Mouse (Mus musculus) neural tube, embryonic 15.5 days (tissue): ENCODE data around the gene Phldb2. TPM values are rescaled to one million over a fixed set of nuclear protein-coding genes. Genes with fewer than 3 reads are reported as not detected.

Source experiments
- ATAC-seq: fragments of 200-750 bp; cut with Nextera tagmentation; 2 replicates; pipeline ENCODE4 v1.8.0; 2017; ENCODE audit warnings: mild to moderate bottlenecking, moderate TSS enrichment, moderate library complexity; ENCODE audit not compliant: low FRiP score
- H3K27ac ChIP-seq: fragments of 300-500 bp; sonication (generic); replicated peaks from 2 replicates; pipeline ENCODE4 v1.5.1; 2015; ENCODE audit warnings: mild to moderate bottlenecking, inconsistent platforms
- H3K27me3 ChIP-seq: fragments of 300-500 bp; sonication (generic); replicated peaks from 2 replicates; pipeline ENCODE4 v1.6.1; 2015; ENCODE audit warnings: inconsistent platforms
- H3K36me3 ChIP-seq: fragments of 300-500 bp; sonication (generic); 2 replicates; pipeline ENCODE4 v1.6.1; 2015; ENCODE audit warnings: inconsistent platforms
- H3K4me1 ChIP-seq: fragments of 300-500 bp; sonication (generic); 2 replicates; pipeline ENCODE4 v1.6.1; 2015; ENCODE audit warnings: inconsistent platforms
- H3K4me2 ChIP-seq: fragments of 300-500 bp; sonication (generic); 2 replicates; pipeline ENCODE4 v1.6.1; 2015; ENCODE audit warnings: inconsistent platforms, mild to moderate bottlenecking, moderate library complexity
- H3K4me3 ChIP-seq: fragments of 300-500 bp; sonication (generic); replicated peaks from 2 replicates; pipeline ENCODE4 v1.5.1; 2015; ENCODE audit warnings: mild to moderate bottlenecking, inconsistent platforms
- H3K9ac ChIP-seq: fragments of 300-500 bp; sonication (generic); replicated peaks from 2 replicates; pipeline ENCODE4 v1.6.1; 2015; ENCODE audit warnings: mild to moderate bottlenecking, inconsistent platforms
- H3K9me3 ChIP-seq: fragments of 300-500 bp; sonication (generic); replicated peaks from 2 replicates; pipeline ENCODE4 v1.6.1; 2016; ENCODE audit warnings: inconsistent platforms
- WGBS: fragments of 180-500 bp; shearing (Covaris S2); methylation state at CpG from one replicate; pipeline ENCODE4 v1.1.7; 2015; ENCODE audit warnings: mixed read lengths; 5-methylcytosine and 5-hydroxymethylcytosine counted together
- polyA plus RNA-seq: library from polyadenylated mRNA; unstranded; fragments of >200 nt; fragmentation: Nextera tagmentation; extraction: Ambion mirVana; gene quantifications from 2 replicates; pipeline ENCODE4 v1.2.1, GENCODE M21; 2015

Gene Phldb2
- polyA plus RNA-seq, 1 experiment from 2014 or later = 7.2 TPM

- Histone ChIP-seq H3K4me3 (no peak overlapping the region), H3K4me2 (no peak overlapping the region), H3K27me3 (no peaks in the 10 kb centered on the region), H3K27ac (no peak overlapping the region), H3K9ac (no peak overlapping the region), H3K36me3 (no peaks in the 10 kb centered on the region), H3K9me3 (no peaks in the 10 kb centered on the region), H3K4me1 (0 out of 2 replicates have a peak, but pooled peaks cover 5% of the 10 kb centered on the region)
- no peak for ATAC-seq
- WGBS = 56% methylated on average over 4 of the region's 4 CpGs
These were observed 122.1 kb downstream of the Phldb2 start for GRCm38 (mm10) chr16:45831094-45831872.

GRCm38 (mm10) chr16:45830096-45830866 lies 123.1 kb downstream of the Phldb2 start:
- Histone ChIP-seq H3K36me3 (no peaks in the 10 kb centered on the region), H3K4me2 (no peak overlapping the region), H3K9ac (no peak overlapping the region), H3K27ac (no peak overlapping the region), H3K9me3 (no peaks in the 10 kb centered on the region), H3K4me3 (no peak overlapping the region), H3K4me1 (0 out of 2 replicates have a peak, but pooled peaks cover 5% of the 10 kb centered on the region), H3K27me3 (no peaks in the 10 kb centered on the region)
- ATAC-seq = no peak
- WGBS = 71% methylated on average over 11 of the region's 11 CpGs

GRCm38 (mm10) chr16:45825309-45825708 lies 128.1 kb downstream of the Phldb2 start:
- H3K9ac ChIP-seq = no peak overlapping the region
- H3K27ac ChIP-seq = no peak overlapping the region
- no peaks in the 10 kb centered on the region for H3K9me3 ChIP-seq
- no peaks in the 10 kb centered on the region for H3K27me3 ChIP-seq
- H3K4me1 ChIP-seq = 0 out of 2 replicates have a peak, but pooled peaks cover 1% of the 10 kb centered on the region
- H3K4me2 ChIP-seq = no peak overlapping the region
- H3K36me3 ChIP-seq = no peaks in the 10 kb centered on the region
- WGBS = 95% methylated on average over 10 of the region's 10 CpGs
- no peak for ATAC-seq
- H3K4me3 ChIP-seq = no peak overlapping the region

- no peak overlapping the region for H3K27ac ChIP-seq
- WGBS = 56% methylated on average over 4 of the region's 4 CpGs
- no peak overlapping the region for H3K4me3 ChIP-seq
- ATAC-seq = no peak
- H3K4me2 ChIP-seq = no peak overlapping the region
- no peak overlapping the region for H3K9ac ChIP-seq
- H3K4me1 ChIP-seq = no peaks in the 10 kb centered on the region
- no peaks in the 10 kb centered on the region for H3K9me3 ChIP-seq
- H3K27me3 ChIP-seq = no peaks in the 10 kb centered on the region
- no peaks in the 10 kb centered on the region for H3K36me3 ChIP-seq
These were observed 129.4 kb downstream of the Phldb2 start for GRCm38 (mm10) chr16:45824025-45824424.

- Histone ChIP-seq H3K9ac (no peak overlapping the region), H3K4me3 (no peak overlapping the region), H3K9me3 (no peaks in the 10 kb centered on the region), H3K36me3 (no peaks in the 10 kb centered on the region), H3K4me1 (no peaks in the 10 kb centered on the region), H3K27me3 (no peaks in the 10 kb centered on the region), H3K4me2 (no peak overlapping the region), H3K27ac (no peak overlapping the region)
- 89% methylated on average over 4 of the region's 4 CpGs for WGBS
- no peak for ATAC-seq
These were observed 133.5 kb downstream of the Phldb2 start for GRCm38 (mm10) chr16:45819911-45820310.

- WGBS = 78% methylated on average over 3 of the region's 3 CpGs
- Histone ChIP-seq H3K4me2 (no peak overlapping the region), H3K27me3 (no peaks in the 10 kb centered on the region), H3K4me1 (no peaks in the 10 kb centered on the region), H3K4me3 (no peak overlapping the region), H3K9me3 (no peaks in the 10 kb centered on the region), H3K36me3 (no peaks in the 10 kb centered on the region), H3K9ac (no peak overlapping the region), H3K27ac (no peak overlapping the region)
- ATAC-seq = no peak
These were observed 135.6 kb downstream of the Phldb2 start for GRCm38 (mm10) chr16:45817795-45818194.

GRCm38 (mm10) chr16:45816670-45817069 lies 136.7 kb downstream of the Phldb2 start:
- Histone ChIP-seq H3K36me3 (no peaks in the 10 kb centered on the region), H3K9me3 (no peaks in the 10 kb centered on the region), H3K27ac (no peak overlapping the region), H3K27me3 (no peaks in the 10 kb centered on the region), H3K4me2 (no peak overlapping the region), H3K4me3 (no peak overlapping the region), H3K4me1 (no peaks in the 10 kb centered on the region), H3K9ac (no peak overlapping the region)
- no peak for ATAC-seq

GRCm38 (mm10) chr16:45814611-45815010 lies 138.8 kb downstream of the Phldb2 start:
- no peaks in the 10 kb centered on the region for H3K9me3 ChIP-seq
- no peak overlapping the region for H3K4me2 ChIP-seq
- WGBS = 67% methylated on average over 3 of the region's 3 CpGs
- H3K36me3 ChIP-seq = no peaks in the 10 kb centered on the region
- no peaks in the 10 kb centered on the region for H3K27me3 ChIP-seq
- ATAC-seq = no peak
- H3K27ac ChIP-seq = no peak overlapping the region
- H3K4me1 ChIP-seq = no peaks in the 10 kb centered on the region
- H3K9ac ChIP-seq = no peak overlapping the region
- no peak overlapping the region for H3K4me3 ChIP-seq

- ATAC-seq = no peak
- H3K27ac ChIP-seq = no peak overlapping the region
- H3K4me2 ChIP-seq = no peak overlapping the region
- no peak overlapping the region for H3K4me3 ChIP-seq
- H3K27me3 ChIP-seq = no peaks in the 10 kb centered on the region
- no peaks in the 10 kb centered on the region for H3K9me3 ChIP-seq
- peaks cover 5% of the 10 kb centered on the region for H3K36me3 ChIP-seq
- H3K9ac ChIP-seq = no peak overlapping the region
- H3K4me1 ChIP-seq = no peaks in the 10 kb centered on the region
These were observed 141.6 kb downstream of the Phldb2 start for GRCm38 (mm10) chr16:45811788-45812187.

- H3K4me2 ChIP-seq = no peak overlapping the region
- no peak overlapping the region for H3K9ac ChIP-seq
- no peak overlapping the region for H3K27ac ChIP-seq
- H3K4me1 ChIP-seq = no peaks in the 10 kb centered on the region
- H3K36me3 ChIP-seq = peaks cover 5% of the 10 kb centered on the region
- H3K9me3 ChIP-seq = no peaks in the 10 kb centered on the region
- no peaks in the 10 kb centered on the region for H3K27me3 ChIP-seq
- no peak overlapping the region for H3K4me3 ChIP-seq
- ATAC-seq = no peak
- 93% methylated on average over 6 of the region's 6 CpGs for WGBS
These were observed 142.5 kb downstream of the Phldb2 start for GRCm38 (mm10) chr16:45810829-45811326.

- Histone ChIP-seq H3K4me1 (no peaks in the 10 kb centered on the region), H3K9me3 (no peaks in the 10 kb centered on the region), H3K9ac (no peak overlapping the region), H3K4me2 (no peak overlapping the region), H3K27ac (no peak overlapping the region), H3K36me3 (peaks cover 5% of the 10 kb centered on the region), H3K27me3 (no peaks in the 10 kb centered on the region), H3K4me3 (no peak overlapping the region)
- 55% methylated on average over 2 of the region's 2 CpGs for WGBS
- no peak for ATAC-seq
These were observed 143.2 kb downstream of the Phldb2 start for GRCm38 (mm10) chr16:45810155-45810554.

- Histone ChIP-seq H3K4me3 (no peak overlapping the region), H3K27ac (no peak overlapping the region), H3K9me3 (no peaks in the 10 kb centered on the region), H3K4me1 (no peaks in the 10 kb centered on the region), H3K4me2 (no peak overlapping the region), H3K27me3 (no peaks in the 10 kb centered on the region), H3K36me3 (peaks cover 5% of the 10 kb centered on the region), H3K9ac (no peak overlapping the region)
- 45% methylated on average over 3 of the region's 3 CpGs for WGBS
- no peak for ATAC-seq
These were observed 148.7 kb downstream of the Phldb2 start for GRCm38 (mm10) chr16:45804708-45805107.
